In the genomic region with DNA sequence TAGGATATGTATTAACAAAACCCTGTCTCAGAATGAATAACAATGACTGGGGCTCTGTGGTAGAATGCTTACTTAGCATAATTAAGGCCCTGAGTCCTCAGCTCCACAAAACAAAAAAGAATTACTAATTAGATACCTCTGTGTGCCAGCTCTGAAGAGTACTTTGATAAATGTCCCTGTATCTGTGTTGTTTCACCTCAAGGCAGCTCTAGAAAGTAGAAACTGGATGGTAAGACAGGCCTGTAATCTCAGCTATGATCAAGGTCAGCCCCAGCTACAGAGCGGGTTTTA, we compare ENCODE assay signal across 17 mouse cellular contexts.
"Had no signal": no experiment of that assay in that cellular context is flagged by ENCODE, and none has a peak within 500 bp of the region (broad histone marks: within the 10 kb centered on the region; RNA-seq: fewer than 3 reads in every experiment).

No protein-coding gene starts in this region.

- H3K9ac ChIP-seq: limb, embryonic 13.5 days; liver, embryonic 12.5 days; liver, embryonic 15.5 days had no signal

- H3K4me3 ChIP-seq: layer of hippocampus, adult 2 months; limb, embryonic 10.5 days; limb, embryonic 13.5 days; liver, embryonic 12.5 days; liver, embryonic 15.5 days had no signal

- ATAC-seq: intestine, postnatal 0 days had no signal

- H3K4me2 ChIP-seq: limb, embryonic 13.5 days; liver, embryonic 12.5 days; liver, embryonic 15.5 days; midbrain, embryonic 11.5 days had no signal

- H3K36me3 ChIP-seq: liver, embryonic 15.5 days had no signal

- H3K9me3 ChIP-seq: limb, embryonic 10.5 days; limb, embryonic 13.5 days; liver, embryonic 12.5 days; liver, embryonic 15.5 days had no signal

- DNase-seq: layer of hippocampus, adult 9-11 months; lung, adult 2 months; lung, postnatal 14 days; lung, postnatal 4 days; midbrain, embryonic 14.5 days; right cerebral cortex, postnatal 14 days; right cerebral cortex, postnatal 4 days; thymus, adult 2 months; thymus, postnatal 14 days; thymus, postnatal 4 days had no signal

- H3K4me1 ChIP-seq: limb, embryonic 13.5 days had no signal

- H3K27ac ChIP-seq: layer of hippocampus, adult 2 months; limb, embryonic 13.5 days had no signal

- H3K27me3 ChIP-seq: limb, embryonic 13.5 days; liver, embryonic 12.5 days; liver, embryonic 15.5 days had no signal
